Mouse (Mus musculus): ENCODE results near the gene Ube2r2. TPM values are rescaled to one million over a fixed set of nuclear protein-coding genes. Genes with fewer than 3 reads are reported as not detected.

The Ube2r2 gene
- polyA plus RNA-seq, 1 experiment: 69.0 TPM

- Histone ChIP-seq H3K4me3 (no peak overlapping the region), H3ac (ENCODE audit: control insufficient read depth, insufficient read length) (no peak overlapping the region), H3K27me3 (ENCODE audit: control insufficient read depth, insufficient read depth, insufficient read length) (no peaks in the 10 kb centered on the region), H3K4me2 (ENCODE audit: low read depth) (no peak overlapping the region), H3K79me2 (ENCODE audit: control insufficient read depth, insufficient read depth) (no peaks in the 10 kb centered on the region), H3K36me3 (ENCODE audit: control insufficient read depth, insufficient read depth) (peaks cover 78% of the 10 kb centered on the region)
- no peak for TF ChIP-seq POLR2AphosphoS2 (IDR thresholded peaks at IDR 0.05; ENCODE audit: insufficient read length, low read depth)
- TF ChIP-seq MYOG (IDR thresholded peaks at IDR 0.05; ENCODE audit: control insufficient read depth in 1 of 3, insufficient read depth in 1 of 3, insufficient read length in 2 of 3, low read depth in 2 of 3): no peak
- no peak for TF ChIP-seq TCF12 (IDR thresholded peaks at IDR 0.05; ENCODE audit: insufficient read depth, poor library complexity, severe bottlenecking)
- TF ChIP-seq E2F4 (IDR thresholded peaks at IDR 0.05; ENCODE audit: insufficient read depth): no peak
- TF ChIP-seq POLR2A (IDR thresholded peaks at IDR 0.05; ENCODE audit: insufficient read length, low read depth): no peak
- no peak for TF ChIP-seq SRF (IDR thresholded peaks at IDR 0.05; ENCODE audit: control insufficient read depth, insufficient read length, low read depth)
- no peak for TF ChIP-seq CEBPB (IDR thresholded peaks at IDR 0.05; ENCODE audit: insufficient read depth, poor library complexity, severe bottlenecking)
- TF ChIP-seq MYOD1 (IDR thresholded peaks at IDR 0.05; ENCODE audit: control insufficient read depth in 1 of 3, insufficient read length in 2 of 3, low read depth in 2 of 3): no peak
- no peak for TF ChIP-seq MAX (IDR thresholded peaks at IDR 0.05; ENCODE audit: low read depth)
- no peak for TF ChIP-seq REST (IDR thresholded peaks at IDR 0.05; ENCODE audit: insufficient read depth, insufficient read length)
- TF ChIP-seq USF1 (IDR thresholded peaks at IDR 0.05; ENCODE audit: low read depth): no peak
- no peak for TF ChIP-seq TCF3 (IDR thresholded peaks at IDR 0.05; ENCODE audit: insufficient read length, low read depth)
Measured at GRCm38 (mm10) chr4:41208050-41208449, 72.5 kb downstream of the Ube2r2 start.

- TF ChIP-seq TCF12 (IDR thresholded peaks at IDR 0.05; ENCODE audit: insufficient read depth, poor library complexity, severe bottlenecking) (no peak), REST (IDR thresholded peaks at IDR 0.05; ENCODE audit: insufficient read depth, insufficient read length) (no peak), POLR2A (IDR thresholded peaks at IDR 0.05; ENCODE audit: insufficient read length, low read depth) (no peak), MAX (IDR thresholded peaks at IDR 0.05; ENCODE audit: low read depth) (no peak)
- Histone ChIP-seq H3ac (ENCODE audit: control insufficient read depth, insufficient read length) (no peak overlapping the region), H3K27me3 (ENCODE audit: control insufficient read depth, insufficient read depth, insufficient read length) (no peaks in the 10 kb centered on the region), H3K4me3 (no peak overlapping the region), H3K36me3 (ENCODE audit: control insufficient read depth, insufficient read depth) (peaks cover 82% of the 10 kb centered on the region), H3K79me2 (ENCODE audit: control insufficient read depth, insufficient read depth) (no peaks in the 10 kb centered on the region), H3K4me2 (ENCODE audit: low read depth) (no peak overlapping the region)
Measured at GRCm38 (mm10) chr4:41225412-41225811, 89.9 kb downstream of the Ube2r2 start.

GRCm38 (mm10) chr4:41226351-41226750, 90.8 kb downstream of the Ube2r2 start:
- Histone ChIP-seq H3K4me3 (no peak overlapping the region), H3K36me3 (ENCODE audit: control insufficient read depth, insufficient read depth) (peaks cover 82% of the 10 kb centered on the region), H3K79me2 (ENCODE audit: control insufficient read depth, insufficient read depth) (no peaks in the 10 kb centered on the region), H3ac (ENCODE audit: control insufficient read depth, insufficient read length) (no peak overlapping the region), H3K4me2 (ENCODE audit: low read depth) (no peak overlapping the region), H3K27me3 (ENCODE audit: control insufficient read depth, insufficient read depth, insufficient read length) (no peaks in the 10 kb centered on the region)
- TF ChIP-seq MYOG (IDR thresholded peaks at IDR 0.05; ENCODE audit: control insufficient read depth in 1 of 3, insufficient read depth in 1 of 3, insufficient read length in 2 of 3, low read depth in 2 of 3) (no peak), MAX (IDR thresholded peaks at IDR 0.05; ENCODE audit: low read depth) (no peak), E2F4 (IDR thresholded peaks at IDR 0.05; ENCODE audit: insufficient read depth) (no peak), REST (IDR thresholded peaks at IDR 0.05; ENCODE audit: insufficient read depth, insufficient read length) (no peak)

- no peak overlapping the region for H3ac ChIP-seq (ENCODE audit: control insufficient read depth, insufficient read length)
- no peak for TF ChIP-seq MYOD1 (IDR thresholded peaks at IDR 0.05; ENCODE audit: control insufficient read depth in 1 of 3, insufficient read length in 2 of 3, low read depth in 2 of 3)
- H3K36me3 ChIP-seq (ENCODE audit: control insufficient read depth, insufficient read depth): peaks cover 56% of the 10 kb centered on the region
- peaks cover 46% of the 10 kb centered on the region for H3K79me2 ChIP-seq (ENCODE audit: control insufficient read depth, insufficient read depth)
- H3K4me2 ChIP-seq (ENCODE audit: low read depth): no peak overlapping the region
- no peaks in the 10 kb centered on the region for H3K27me3 ChIP-seq (ENCODE audit: control insufficient read depth, insufficient read depth, insufficient read length)
- no peak overlapping the region for H3K4me3 ChIP-seq
Measured at GRCm38 (mm10) chr4:41235621-41236020, 100.1 kb downstream of the Ube2r2 start.

GRCm38 (mm10) chr4:41240916-41241315, 105.4 kb downstream of the Ube2r2 start:
- Histone ChIP-seq H3K4me2 (ENCODE audit: low read depth) (no peak overlapping the region), H3K27me3 (ENCODE audit: control insufficient read depth, insufficient read depth, insufficient read length) (no peaks in the 10 kb centered on the region), H3K36me3 (ENCODE audit: control insufficient read depth, insufficient read depth) (peaks cover 28% of the 10 kb centered on the region), H3K4me3 (no peak overlapping the region), H3ac (ENCODE audit: control insufficient read depth, insufficient read length) (no peak overlapping the region), H3K79me2 (ENCODE audit: control insufficient read depth, insufficient read depth) (peaks cover 97% of the 10 kb centered on the region)
- no peak for TF ChIP-seq TCF3 (IDR thresholded peaks at IDR 0.05; ENCODE audit: insufficient read length, low read depth)
- TF ChIP-seq POLR2AphosphoS2 (IDR thresholded peaks at IDR 0.05; ENCODE audit: insufficient read length, low read depth): no peak
- TF ChIP-seq CEBPB (IDR thresholded peaks at IDR 0.05; ENCODE audit: insufficient read depth, poor library complexity, severe bottlenecking): no peak
- no peak for TF ChIP-seq POLR2A (IDR thresholded peaks at IDR 0.05; ENCODE audit: insufficient read length, low read depth)
- TF ChIP-seq SRF (IDR thresholded peaks at IDR 0.05; ENCODE audit: control insufficient read depth, insufficient read length, low read depth): no peak
- TF ChIP-seq E2F4 (IDR thresholded peaks at IDR 0.05; ENCODE audit: insufficient read depth): no peak
- no peak for TF ChIP-seq MYOG (IDR thresholded peaks at IDR 0.05; ENCODE audit: control insufficient read depth in 1 of 3, insufficient read depth in 1 of 3, insufficient read length in 2 of 3, low read depth in 2 of 3)
- TF ChIP-seq TCF12 (IDR thresholded peaks at IDR 0.05; ENCODE audit: insufficient read depth, poor library complexity, severe bottlenecking): no peak
- TF ChIP-seq MAX (IDR thresholded peaks at IDR 0.05; ENCODE audit: low read depth): no peak
- TF ChIP-seq USF1 (IDR thresholded peaks at IDR 0.05; ENCODE audit: low read depth): no peak
- no peak for TF ChIP-seq MYOD1 (IDR thresholded peaks at IDR 0.05; ENCODE audit: control insufficient read depth in 1 of 3, insufficient read length in 2 of 3, low read depth in 2 of 3)
- no peak for TF ChIP-seq REST (IDR thresholded peaks at IDR 0.05; ENCODE audit: insufficient read depth, insufficient read length)

Other genes with a start within 250 kb of the Ube2r2 start
- 12.5 TPM for gene Spink4, start 215.7 kb upstream of the Ube2r2 start, polyA plus RNA-seq (2012; fragmentation: generic; extraction: Trizol)
- gene Bag1, start 187.4 kb upstream of the Ube2r2 start, polyA plus RNA-seq (2012; fragmentation: generic; extraction: Trizol): 330 TPM
- gene Chmp5, start 187.3 kb upstream of the Ube2r2 start, polyA plus RNA-seq (2012; fragmentation: generic; extraction: Trizol): 62.2 TPM
- gene Nfx1, start 164.8 kb upstream of the Ube2r2 start, polyA plus RNA-seq (2012; fragmentation: generic; extraction: Trizol): 27.0 TPM
- not detected for gene Aqp7, start 87.6 kb upstream of the Ube2r2 start, polyA plus RNA-seq (2012; fragmentation: generic; extraction: Trizol)
- gene Aqp3, start 37.6 kb upstream of the Ube2r2 start, polyA plus RNA-seq (2012; fragmentation: generic; extraction: Trizol): not detected
- gene Nol6, start 11.3 kb upstream of the Ube2r2 start, polyA plus RNA-seq (2012; fragmentation: generic; extraction: Trizol): 26.3 TPM
- 71.5 TPM for gene Ubap2, start 139.4 kb downstream of the Ube2r2 start, polyA plus RNA-seq (2012; fragmentation: generic; extraction: Trizol)
- gene Dcaf12, start 179.1 kb downstream of the Ube2r2 start, polyA plus RNA-seq (2012; fragmentation: generic; extraction: Trizol): 27.1 TPM
- 29.2 TPM for gene Ubap1, start 213.3 kb downstream of the Ube2r2 start, polyA plus RNA-seq (2012; fragmentation: generic; extraction: Trizol)

Data from myocyte (in vitro differentiated cells).